Mouse (Mus musculus) myocyte (in vitro differentiated cells): ENCODE results near the gene Tnfrsf9.

ENCODE experiments used
- E2F4 ChIP-seq: IDR thresholded peaks from one replicate; pipeline ENCODE4 v1.6.1; 2011; ENCODE audit warnings: mild to moderate bottlenecking, control low read depth, moderate library complexity; ENCODE audit not compliant: insufficient read depth
- MAX ChIP-seq: IDR thresholded peaks from one replicate; pipeline ENCODE4 v1.6.1; 2011; ENCODE audit warnings: low read depth, mild to moderate bottlenecking, control low read depth
- MYOD1 ChIP-seq, 3 experiments: IDR thresholded peaks; one replicate each; pipeline ENCODE4 v1.6.1; 2011; ENCODE audit warnings: control low read depth in 2 of 3, low read depth in 2 of 3, mild to moderate bottlenecking in 2 of 3, moderate library complexity in 1 of 3; ENCODE audit not compliant: insufficient read length in 2 of 3, control insufficient read depth in 1 of 3
- MYOG ChIP-seq, 3 experiments: IDR thresholded peaks; one replicate each; pipeline ENCODE4 v1.6.1; 2011; ENCODE audit warnings: control low read depth in 2 of 3, low read depth in 2 of 3, mild to moderate bottlenecking in 2 of 3; ENCODE audit not compliant: insufficient read length in 2 of 3, control insufficient read depth in 1 of 3, insufficient read depth in 1 of 3
- POLR2A ChIP-seq: IDR thresholded peaks from one replicate; pipeline ENCODE4 v1.6.1; 2011; ENCODE audit warnings: low read depth, mild to moderate bottlenecking, control low read depth, moderate library complexity; ENCODE audit not compliant: insufficient read length
- POLR2AphosphoS2 ChIP-seq: IDR thresholded peaks from one replicate; pipeline ENCODE4 v1.6.1; 2011; ENCODE audit warnings: low read depth, control low read depth; ENCODE audit not compliant: insufficient read length
- REST ChIP-seq: IDR thresholded peaks from one replicate; pipeline ENCODE4 v1.6.1; 2011; ENCODE audit warnings: mild to moderate bottlenecking, control low read depth, moderate library complexity; ENCODE audit not compliant: insufficient read depth, insufficient read length
- SRF ChIP-seq: IDR thresholded peaks from one replicate; pipeline ENCODE4 v1.6.1; 2011; ENCODE audit warnings: low read depth; ENCODE audit not compliant: control insufficient read depth, insufficient read length
- TCF12 ChIP-seq: IDR thresholded peaks from one replicate; pipeline ENCODE4 v1.6.1; 2011; ENCODE audit warnings: mild to moderate bottlenecking, control low read depth; ENCODE audit not compliant: poor library complexity, insufficient read depth, severe bottlenecking
- TCF3 ChIP-seq: IDR thresholded peaks from one replicate; pipeline ENCODE4 v1.6.1; 2011; ENCODE audit warnings: low read depth, control low read depth; ENCODE audit not compliant: insufficient read length
- USF1 ChIP-seq: IDR thresholded peaks from one replicate; pipeline ENCODE4 v1.6.1; 2011; ENCODE audit warnings: low read depth, mild to moderate bottlenecking, control low read depth, moderate library complexity

DNA sequence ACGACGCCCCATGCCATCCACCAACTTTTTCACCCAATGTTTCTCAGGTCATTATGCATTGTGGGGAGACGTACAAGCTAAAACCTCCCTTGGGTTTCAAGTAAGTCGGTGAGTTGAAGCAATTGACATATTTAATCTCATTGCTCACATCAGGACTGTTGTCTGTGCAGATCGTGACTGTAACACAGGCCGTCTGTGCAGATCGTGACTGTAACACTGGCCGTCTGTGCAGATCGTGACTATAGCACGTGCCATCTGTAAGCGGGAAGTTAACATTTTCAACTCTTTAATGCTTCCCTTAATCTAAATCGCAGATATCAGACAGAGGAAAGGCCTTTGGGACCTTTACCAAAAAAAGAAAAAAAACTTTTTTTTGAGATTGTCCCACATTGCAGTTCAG lies 619 bp upstream of the Tnfrsf9 start:
- TF ChIP-seq POLR2A: no peak
- TF ChIP-seq TCF3: no peak
- no peak for TF ChIP-seq MYOD1 (IDR thresholded peaks at IDR 0.05; ENCODE audit: control insufficient read depth in 1 of 3, insufficient read length in 2 of 3, low read depth in 2 of 3)
- no peak for TF ChIP-seq POLR2AphosphoS2
- no peak for TF ChIP-seq E2F4
- TF ChIP-seq MAX: no peak
- no peak for TF ChIP-seq REST
- no peak for TF ChIP-seq USF1
- no peak for TF ChIP-seq SRF
- TF ChIP-seq MYOG (IDR thresholded peaks at IDR 0.05; ENCODE audit: control insufficient read depth in 1 of 3, insufficient read depth in 1 of 3, insufficient read length in 2 of 3, low read depth in 2 of 3): no peak
- no peak for TF ChIP-seq TCF12
